Mouse (Mus musculus) forebrain, embryonic 12.5 days (tissue): Measurements from ENCODE around the gene Nubp1. TPM values are rescaled to one million over a fixed set of nuclear protein-coding genes. Genes with fewer than 3 reads are reported as not detected.

Experiments used
- ATAC-seq: fragments of 200-750 bp; cut with Nextera tagmentation; 2 replicates; pipeline ENCODE4 v1.8.0; 2017; ENCODE audit warnings: moderate TSS enrichment; ENCODE audit not compliant: low FRiP score
- H3K27ac ChIP-seq: fragments of 300-500 bp; sonication (generic); 2 replicates; pipeline ENCODE4 v1.5.1; 2016; ENCODE audit warnings: mild to moderate bottlenecking
- H3K27me3 ChIP-seq: fragments of 300-500 bp; sonication (generic); 2 replicates; pipeline ENCODE4 v1.6.1; 2016; ENCODE audit warnings: mild to moderate bottlenecking
- H3K36me3 ChIP-seq: fragments of 300-500 bp; sonication (generic); replicated peaks from 2 replicates; pipeline ENCODE4 v1.6.1; 2016; ENCODE audit warnings: mild to moderate bottlenecking
- H3K4me1 ChIP-seq: fragments of 300-500 bp; sonication (generic); 2 replicates; pipeline ENCODE4 v1.6.1; 2016
- H3K4me2 ChIP-seq: fragments of 300-500 bp; sonication (generic); 2 replicates; pipeline ENCODE4 v1.6.1; 2016; ENCODE audit warnings: mild to moderate bottlenecking, moderate library complexity
- H3K4me3 ChIP-seq: fragments of 300-500 bp; sonication (generic); replicated peaks from 2 replicates; pipeline ENCODE4 v1.5.1; 2016; ENCODE audit warnings: mild to moderate bottlenecking
- H3K9ac ChIP-seq: fragments of 300-500 bp; sonication (generic); 2 replicates; pipeline ENCODE4 v1.6.1; 2016; ENCODE audit warnings: mild to moderate bottlenecking
- H3K9me3 ChIP-seq: fragments of 300-500 bp; sonication (generic); 2 replicates; pipeline ENCODE4 v1.6.1; 2016
- WGBS: fragments of 180-500 bp; shearing (Covaris S2); methylation state at CpG from one replicate; pipeline ENCODE4 v1.1.7; 2016; 5-methylcytosine and 5-hydroxymethylcytosine counted together
- polyA plus RNA-seq: library from polyadenylated mRNA; unstranded; fragments of >200 nt; fragmentation: Nextera tagmentation; extraction: Ambion mirVana; gene quantifications from 2 replicates; pipeline ENCODE4 v1.2.1, GENCODE M21; 2016

Nubp1 gene
- polyA plus RNA-seq = 54.3 and 57.9 TPM in 2 replicates

DNA sequence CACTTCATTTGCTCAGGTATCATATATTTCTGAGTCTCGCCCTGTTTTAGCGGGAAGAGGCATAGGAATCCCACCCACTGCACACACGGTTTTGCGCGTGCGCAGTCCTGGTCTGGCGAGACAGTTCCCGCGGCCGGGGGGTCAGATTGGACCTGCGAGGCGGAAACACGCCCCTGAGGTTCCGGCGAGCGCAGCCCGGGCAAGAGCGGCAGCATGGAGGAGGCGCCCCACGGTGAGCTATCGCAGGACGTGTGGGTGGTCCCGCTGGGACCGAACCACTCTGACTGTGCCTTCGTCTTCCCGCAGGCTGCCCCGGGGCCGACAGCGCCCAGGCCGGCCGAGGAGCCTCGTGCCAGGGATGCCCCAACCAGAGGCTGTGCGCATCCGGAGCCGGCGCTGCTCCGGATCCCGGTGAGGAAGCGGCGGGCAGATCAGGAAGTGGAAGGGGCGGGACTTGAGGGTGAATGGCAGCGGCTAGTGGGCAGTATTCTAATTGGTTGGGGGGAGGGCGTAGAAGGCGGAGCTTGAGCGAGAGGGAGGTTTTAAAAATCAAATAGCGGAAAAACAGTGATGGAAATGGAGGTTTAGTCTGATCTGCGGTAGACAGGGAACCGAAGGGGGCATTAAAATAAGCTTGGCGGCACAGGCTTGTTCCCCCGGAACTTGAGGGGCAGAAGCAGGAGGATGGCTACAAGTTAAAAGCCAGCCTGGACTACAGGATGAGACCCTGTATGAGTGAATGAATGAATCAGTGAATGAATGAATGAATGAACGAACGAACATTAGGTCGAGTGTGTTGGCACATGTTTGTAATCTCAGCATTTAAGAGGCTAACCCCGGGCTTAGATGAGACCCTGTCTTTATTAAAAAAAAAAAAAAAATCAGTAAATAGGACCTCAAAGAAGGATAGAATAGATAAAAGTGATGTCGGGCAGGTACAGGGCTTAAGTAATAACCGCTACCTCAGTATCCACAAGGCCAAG is at the start of gene Nubp1:
Gene Nubp1 (plus strand): TSS at position 185 of the 983 bp plus-strand sequence.
- Histone ChIP-seq H3K27ac (peak within 1 kb of the TSS; percentile 94), H3K4me1 (peaks cover 9% of the 10 kb centered on the region), H3K9ac (peak within 1 kb of the TSS; percentile 66), H3K4me2 (peak within 1 kb of the TSS; percentile 60), H3K9me3 (0 out of 2 replicates have a peak, but pooled peaks cover 4% of the 10 kb centered on the region), H3K4me3 (peak within 1 kb of the TSS; percentile 58), H3K27me3 (0 out of 2 replicates have a peak, but pooled peaks cover 3% of the 10 kb centered on the region), H3K36me3 (peaks cover 36% of the 10 kb centered on the region)
- peak; percentile 96 for ATAC-seq
- WGBS = 3% methylated on average over 56 of the region's 56 CpGs

DNA sequence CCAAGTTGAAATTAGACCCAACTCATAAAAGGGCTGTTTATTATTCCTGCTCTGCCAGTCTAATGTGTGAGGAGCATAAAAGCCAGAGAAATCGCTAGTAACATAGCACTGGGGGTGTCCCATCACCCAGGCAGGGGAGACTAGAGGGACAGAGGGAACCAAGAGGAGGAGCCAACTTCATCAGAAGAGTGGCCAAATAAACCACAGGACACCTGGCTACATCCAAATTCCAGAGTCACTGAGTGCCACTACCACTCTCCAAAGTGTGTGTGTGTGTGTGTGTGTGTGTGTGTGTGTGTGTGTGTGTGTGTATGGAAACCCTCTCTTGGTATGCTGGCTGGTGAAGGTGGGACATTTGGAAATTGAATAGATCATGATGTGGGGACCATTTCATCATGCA is 48.7 kb upstream of the Nubp1 start:
- Histone ChIP-seq H3K27ac (no peak overlapping the region), H3K9ac (no peak overlapping the region), H3K36me3 (no peaks in the 10 kb centered on the region), H3K4me1 (peaks cover 6% of the 10 kb centered on the region; the same call in 1 of the 2 replicates), H3K4me3 (no peak overlapping the region), H3K4me2 (no peak overlapping the region), H3K27me3 (no peaks in the 10 kb centered on the region), H3K9me3 (no peaks in the 10 kb centered on the region)
- 67% methylated on average over 1 of the region's 1 CpGs for WGBS
- ATAC-seq = no peak

- Histone ChIP-seq H3K4me2 (no peak overlapping the region), H3K4me3 (no peak overlapping the region), H3K36me3 (no peaks in the 10 kb centered on the region), H3K9ac (no peak overlapping the region), H3K27me3 (no peaks in the 10 kb centered on the region), H3K4me1 (peaks cover 16% of the 10 kb centered on the region), H3K27ac (peak overlapping the region; percentile 1; the same call in 1 of the 2 replicates), H3K9me3 (no peaks in the 10 kb centered on the region)
- 89% methylated on average over 4 of the region's 4 CpGs for WGBS
- ATAC-seq = no peak
Measured at GRCm38 (mm10) chr16:10365796-10366195, 46.0 kb upstream of the Nubp1 start.

GRCm38 (mm10) chr16:10366240-10367217 is 45.2 kb upstream of the Nubp1 start:
- H3K36me3 ChIP-seq = no peaks in the 10 kb centered on the region
- no peaks in the 10 kb centered on the region for H3K9me3 ChIP-seq
- 69% methylated on average over 14 of the region's 14 CpGs for WGBS
- H3K27ac ChIP-seq = peak overlapping the region; percentile 1; the same call in 1 of the 2 replicates
- no peak overlapping the region for H3K4me3 ChIP-seq
- no peak overlapping the region for H3K9ac ChIP-seq
- ATAC-seq = 0 out of 2 replicates have a peak, but pooled peaks have one; percentile 27
- H3K4me2 ChIP-seq = no peak overlapping the region
- no peaks in the 10 kb centered on the region for H3K27me3 ChIP-seq
- H3K4me1 ChIP-seq = peaks cover 16% of the 10 kb centered on the region

- Histone ChIP-seq H3K4me3 (no peak overlapping the region), H3K4me2 (no peak overlapping the region), H3K36me3 (no peaks in the 10 kb centered on the region), H3K4me1 (peaks cover 19% of the 10 kb centered on the region), H3K9me3 (no peaks in the 10 kb centered on the region), H3K27ac (no peak overlapping the region), H3K27me3 (no peaks in the 10 kb centered on the region), H3K9ac (no peak overlapping the region)
- no peak for ATAC-seq
- 65% methylated on average over 3 of the region's 3 CpGs for WGBS
Measured at GRCm38 (mm10) chr16:10369468-10369934, 42.2 kb upstream of the Nubp1 start.

DNA sequence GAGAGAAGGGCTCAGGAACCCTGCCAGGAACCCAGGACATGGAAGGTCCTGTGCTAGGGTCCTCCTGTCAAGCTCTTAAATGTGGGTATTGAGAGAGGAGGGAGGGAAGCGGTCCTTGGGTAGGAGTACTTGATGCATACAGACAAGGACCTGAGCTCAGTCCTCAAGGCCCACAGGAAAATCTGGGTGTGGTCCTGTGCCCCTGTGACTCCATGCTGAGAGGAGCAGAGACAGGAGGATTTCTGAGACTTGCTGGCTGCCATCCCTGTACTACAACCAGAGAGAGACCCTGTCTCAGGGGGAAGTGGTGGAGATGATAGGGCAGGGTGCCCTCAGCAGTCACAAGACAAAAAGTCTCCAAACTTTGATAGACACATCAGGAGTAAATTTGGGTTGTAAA is 41.8 kb upstream of the Nubp1 start:
- no peak overlapping the region for H3K9ac ChIP-seq
- ATAC-seq = no peak
- no peak overlapping the region for H3K4me2 ChIP-seq
- H3K27me3 ChIP-seq = no peaks in the 10 kb centered on the region
- no peak overlapping the region for H3K4me3 ChIP-seq
- 88% methylated on average over 1 of the region's 1 CpGs for WGBS
- H3K9me3 ChIP-seq = no peaks in the 10 kb centered on the region
- H3K36me3 ChIP-seq = no peaks in the 10 kb centered on the region
- H3K4me1 ChIP-seq = peaks cover 20% of the 10 kb centered on the region
- H3K27ac ChIP-seq = no peak overlapping the region

DNA sequence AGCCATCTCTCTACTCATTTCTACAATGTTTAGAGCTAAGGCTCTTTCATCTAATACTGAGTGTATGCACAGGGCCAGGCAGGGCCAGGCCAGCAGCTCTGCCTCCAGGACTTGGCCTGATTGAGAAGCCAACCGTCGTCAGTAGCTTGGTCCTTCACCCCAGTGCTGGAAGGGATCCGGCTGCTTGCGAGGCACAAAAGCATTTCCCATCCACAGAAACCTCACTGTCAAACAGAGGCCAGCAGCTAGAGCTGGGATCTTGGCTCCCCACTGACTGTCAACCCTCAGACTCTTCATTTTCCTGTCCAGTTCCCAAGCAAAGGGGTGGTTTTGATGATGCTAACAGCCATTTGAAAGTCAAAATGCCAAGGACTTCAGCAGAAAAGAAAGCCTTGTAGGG is 39.4 kb upstream of the Nubp1 start:
- no peak for ATAC-seq
- Histone ChIP-seq H3K27ac (no peak overlapping the region), H3K27me3 (no peaks in the 10 kb centered on the region), H3K4me1 (peaks cover 17% of the 10 kb centered on the region), H3K36me3 (no peaks in the 10 kb centered on the region), H3K9me3 (no peaks in the 10 kb centered on the region), H3K4me3 (no peak overlapping the region), H3K4me2 (no peak overlapping the region), H3K9ac (no peak overlapping the region)
- 81% methylated on average over 4 of the region's 4 CpGs for WGBS

GRCm38 (mm10) chr16:10374254-10375011 is 37.3 kb upstream of the Nubp1 start:
- Histone ChIP-seq H3K27me3 (no peaks in the 10 kb centered on the region), H3K9me3 (no peaks in the 10 kb centered on the region), H3K36me3 (no peaks in the 10 kb centered on the region), H3K27ac (no peak overlapping the region), H3K4me3 (0 out of 2 replicates have a peak overlapping the region, but pooled peaks have one; percentile 9), H3K4me2 (peak overlapping the region; percentile 49), H3K4me1 (peaks cover 14% of the 10 kb centered on the region), H3K9ac (no peak overlapping the region)
- ATAC-seq = peak; percentile 92
- 19% methylated on average over 13 of the region's 13 CpGs for WGBS

GRCm38 (mm10) chr16:10377286-10377685 is 34.5 kb upstream of the Nubp1 start:
- Histone ChIP-seq H3K36me3 (no peaks in the 10 kb centered on the region), H3K4me3 (no peak overlapping the region), H3K4me2 (no peak overlapping the region), H3K27ac (no peak overlapping the region), H3K9ac (no peak overlapping the region; the same call in 1 of the 2 replicates), H3K9me3 (no peaks in the 10 kb centered on the region), H3K27me3 (no peaks in the 10 kb centered on the region), H3K4me1 (peaks cover 4% of the 10 kb centered on the region)
- WGBS = 61% methylated on average over 1 of the region's 1 CpGs
- ATAC-seq = no peak

GRCm38 (mm10) chr16:10379531-10379930 is 32.2 kb upstream of the Nubp1 start:
- H3K4me1 ChIP-seq = peaks cover 1% of the 10 kb centered on the region
- no peak for ATAC-seq
- H3K27me3 ChIP-seq = no peaks in the 10 kb centered on the region
- no peak overlapping the region for H3K4me2 ChIP-seq
- H3K9me3 ChIP-seq = no peaks in the 10 kb centered on the region
- H3K27ac ChIP-seq = no peak overlapping the region
- no peaks in the 10 kb centered on the region for H3K36me3 ChIP-seq
- no peak overlapping the region for H3K9ac ChIP-seq
- 66% methylated on average over 2 of the region's 2 CpGs for WGBS
- no peak overlapping the region for H3K4me3 ChIP-seq

DNA sequence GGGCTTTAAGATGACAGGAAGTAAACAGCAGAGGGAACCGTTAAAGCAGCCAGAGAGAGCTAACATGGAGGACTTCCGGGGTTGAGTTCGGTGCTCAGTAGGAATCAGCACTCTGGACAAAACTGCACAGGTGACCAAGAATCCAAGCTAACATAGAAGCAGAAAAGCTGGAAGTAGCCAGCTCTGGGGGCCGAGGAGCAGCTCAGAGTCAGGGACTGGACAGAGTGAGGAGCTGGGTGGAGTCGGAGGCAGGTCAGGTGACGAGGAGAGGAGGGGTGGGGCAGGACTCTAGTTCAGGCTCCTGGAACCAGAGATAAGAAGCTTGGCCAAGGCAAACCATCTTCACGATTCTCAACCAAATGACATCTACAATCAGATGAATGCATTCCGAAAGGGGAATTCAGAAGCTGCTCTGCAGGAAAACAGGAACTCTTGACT is 27.7 kb upstream of the Nubp1 start:
- no peak for ATAC-seq
- H3K4me3 ChIP-seq = no peak overlapping the region
- H3K9me3 ChIP-seq = no peaks in the 10 kb centered on the region
- H3K36me3 ChIP-seq = no peaks in the 10 kb centered on the region
- no peak overlapping the region for H3K27ac ChIP-seq
- H3K4me1 ChIP-seq = no peaks in the 10 kb centered on the region
- 42% methylated on average over 8 of the region's 8 CpGs for WGBS
- no peak overlapping the region; the same call in 1 of the 2 replicates for H3K4me2 ChIP-seq
- 0 out of 2 replicates have a peak, but pooled peaks cover 4% of the 10 kb centered on the region for H3K27me3 ChIP-seq
- no peak overlapping the region for H3K9ac ChIP-seq
